Mouse (Mus musculus) liver, adult (tissue): ENCODE results near the gene Polm.

Source experiments
- GATA4 ChIP-seq: IDR thresholded peaks from 2 replicates; pipeline ENCODE4 v1.6.1; 2014; ENCODE audit warnings: mild to moderate bottlenecking, low read length; ENCODE audit not compliant: insufficient replicate concordance

Polm gene

DNA sequence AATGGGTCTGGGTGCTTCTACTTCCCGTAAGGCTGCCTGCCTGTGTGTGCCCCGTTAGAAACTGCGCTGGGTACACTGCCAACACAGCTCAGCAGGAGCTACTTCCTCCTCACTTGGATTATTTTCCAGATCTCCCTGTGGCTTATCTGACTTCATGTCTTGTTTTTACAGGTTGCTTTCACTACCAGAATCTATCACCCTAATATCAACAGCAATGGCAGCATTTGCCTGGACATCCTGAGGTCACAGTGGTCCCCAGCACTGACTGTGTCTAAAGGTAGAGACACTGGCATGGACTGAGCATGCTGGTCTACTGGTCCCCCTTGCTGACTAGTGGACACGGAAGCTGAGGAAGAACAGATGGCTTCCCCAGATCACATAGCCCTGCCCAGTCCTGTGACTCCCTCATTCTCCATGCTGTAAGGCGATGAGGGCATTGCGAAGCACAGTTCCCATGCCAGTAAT is 57.7 kb downstream of the Polm start:
- TF ChIP-seq GATA4, result no peak

GRCm38 (mm10) chr11:5778481-5778880 is 59.3 kb downstream of the Polm start:
- no peak for TF ChIP-seq GATA4
